9 mouse cellular contexts compared by ENCODE assay signal in genomic region chrX:44228847-44229246, GRCm38 (mm10).
DNase-seq lines count a peak whose midpoint lies in the region; ATAC-seq and TF ChIP-seq lines count a peak whose summit lies in the region.
"Had no signal": no experiment of that assay in that cellular context is flagged by ENCODE, and none has a peak within 500 bp of the region (broad histone marks: within the 10 kb centered on the region; RNA-seq: fewer than 3 reads in every experiment).

No protein-coding gene starts in this region.

- peak; percentile 1 for DNase-seq in cerebellum, adult 8-10 months
- DNase-seq in cerebellum, adult 9-11 months = no peak
- peak; percentile 2 to 31 for DNase-seq in kidney, postnatal 36 days
- DNase-seq in embryonic facial prominence, embryonic 14.5 days (ENCODE audit: low spot score) = peak; percentile 13
- DNase-seq in MN1 (ENCODE audit: low spot score) = no peak
- DNase-seq in thymus, adult 2 months = no peak

- H3K4me1 ChIP-seq in kidney, embryonic 14.5 days (ENCODE audit: control insufficient read depth, insufficient read depth, low read length) = no peaks in the 10 kb centered on the region
- H3K4me1 ChIP-seq in E14TG2a.4 (replicated peaks; ENCODE audit: low read depth, low read length) = no peaks in the 10 kb centered on the region
- no peaks in the 10 kb centered on the region for H3K4me1 ChIP-seq in embryonic facial prominence, embryonic 14.5 days (ENCODE audit: control insufficient read depth, insufficient read depth, low read length)
- H3K4me1 ChIP-seq in thymus, adult 2 months (replicated peaks; ENCODE audit: control insufficient read depth, insufficient read depth, low read length) = no peaks in the 10 kb centered on the region
- H3K4me1 ChIP-seq: heart, embryonic 15.5 days had no signal

- no peak overlapping the region for H3K27ac ChIP-seq in kidney, embryonic 14.5 days (ENCODE audit: low read depth, low read length)
- no peak overlapping the region for H3K27ac ChIP-seq in embryonic facial prominence, embryonic 14.5 days (replicated peaks; ENCODE audit: low read depth, low read length)
- no peak overlapping the region for H3K27ac ChIP-seq in thymus, adult 2 months (ENCODE audit: control insufficient read depth, insufficient read depth, low read length)
- H3K27ac ChIP-seq: heart, embryonic 15.5 days had no signal

- peak; percentile 43; the same call in 1 of the 2 replicates for TF ChIP-seq CTCF in E14TG2a.4 (conservative IDR thresholded peaks at IDR 0.05; ENCODE audit: low read length)
- TF ChIP-seq CTCF in thymus, adult 2 months (IDR thresholded peaks at IDR 0.05; ENCODE audit: borderline replicate concordance, control insufficient read depth, extremely low read depth, insufficient read depth, low read length, poor library complexity) = no peak

- no peak overlapping the region for H3K9ac ChIP-seq in kidney, embryonic 14.5 days (ENCODE audit: low read depth, low read length)
- H3K9ac ChIP-seq in embryonic facial prominence, embryonic 14.5 days (ENCODE audit: low read depth, low read length) = no peak overlapping the region
- H3K9ac ChIP-seq: heart, embryonic 15.5 days had no signal

- no peaks in the 10 kb centered on the region for H3K36me3 ChIP-seq in kidney, embryonic 14.5 days (ENCODE audit: control insufficient read depth, insufficient read depth, low read length)
- no peaks in the 10 kb centered on the region for H3K36me3 ChIP-seq in E14TG2a.4 (ENCODE audit: insufficient read depth, low read length)
- H3K36me3 ChIP-seq in embryonic facial prominence, embryonic 14.5 days (ENCODE audit: control insufficient read depth, insufficient read depth, low read length) = no peaks in the 10 kb centered on the region
- no peaks in the 10 kb centered on the region for H3K36me3 ChIP-seq in thymus, adult 2 months (ENCODE audit: control insufficient read depth, insufficient read depth, low read length)
- H3K36me3 ChIP-seq: heart, embryonic 15.5 days had no signal

- no peak for TF ChIP-seq POLR2A in thymus, adult 2 months (IDR thresholded peaks at IDR 0.05; ENCODE audit: control insufficient read depth, extremely low read depth, insufficient read depth, low read length, poor library complexity)

- H3K27me3 ChIP-seq in kidney, embryonic 14.5 days (ENCODE audit: control insufficient read depth, insufficient read depth, low read length) = no peaks in the 10 kb centered on the region
- H3K27me3 ChIP-seq in E14TG2a.4 (ENCODE audit: insufficient read depth, low read length) = no peaks in the 10 kb centered on the region
- H3K27me3 ChIP-seq in embryonic facial prominence, embryonic 14.5 days (replicated peaks; ENCODE audit: control insufficient read depth, insufficient read depth, low read length) = no peaks in the 10 kb centered on the region
- H3K27me3 ChIP-seq in thymus, adult 2 months (ENCODE audit: control insufficient read depth, insufficient read depth, low read length) = no peaks in the 10 kb centered on the region
- H3K27me3 ChIP-seq: heart, embryonic 15.5 days had no signal

- H3K4me3 ChIP-seq in kidney, embryonic 14.5 days (ENCODE audit: low read length) = no peak overlapping the region
- no peak overlapping the region for H3K4me3 ChIP-seq in E14TG2a.4 (replicated peaks; ENCODE audit: low read length)
- H3K4me3 ChIP-seq in embryonic facial prominence, embryonic 14.5 days (ENCODE audit: low read depth, low read length) = no peak overlapping the region
- no peak overlapping the region for H3K4me3 ChIP-seq in thymus, adult 2 months (ENCODE audit: control insufficient read depth, insufficient read depth, low read length)
- H3K4me3 ChIP-seq: heart, embryonic 15.5 days had no signal

- H3K4me2 ChIP-seq in kidney, embryonic 14.5 days (replicated peaks; ENCODE audit: low read depth, low read length) = no peak overlapping the region
- no peak overlapping the region for H3K4me2 ChIP-seq in embryonic facial prominence, embryonic 14.5 days (ENCODE audit: low read depth, low read length)
- H3K4me2 ChIP-seq: heart, embryonic 15.5 days had no signal

- no peaks in the 10 kb centered on the region for H3K9me3 ChIP-seq in kidney, embryonic 14.5 days (ENCODE audit: control insufficient read depth, low read length)
- H3K9me3 ChIP-seq in E14TG2a.4 (ENCODE audit: low read length) = no peaks in the 10 kb centered on the region
- no peaks in the 10 kb centered on the region for H3K9me3 ChIP-seq in embryonic facial prominence, embryonic 14.5 days (ENCODE audit: control insufficient read depth, low read length)
- H3K9me3 ChIP-seq: heart, embryonic 15.5 days had no signal

- 15% methylated on average over 2 of the region's 2 CpGs for WGBS in kidney, embryonic 14.5 days
- 13% methylated on average over 2 of the region's 2 CpGs for WGBS in embryonic facial prominence, embryonic 14.5 days
- WGBS in thymus, adult 2 months = 29% methylated on average over 2 of the region's 2 CpGs

- no peak for ATAC-seq in kidney, embryonic 14.5 days (ENCODE audit: low FRiP score, low TSS enrichment)
- ATAC-seq in embryonic facial prominence, embryonic 14.5 days (ENCODE audit: low read depth) = no peak

Comparison
In these comparisons a context has a peak if more than half of its experiments do, and no peak if none do; other contexts are left out.
1. DNase-seq: peak in cerebellum, adult 8-10 months (single experiment), kidney, postnatal 36 days (2 of 2) and embryonic facial prominence, embryonic 14.5 days (single experiment); none in cerebellum, adult 9-11 months (single experiment), MN1 (single experiment) and thymus, adult 2 months (single experiment).